Mouse (Mus musculus): ENCODE results near the gene Apol6.
A peak's percentile ranks its signal among the peaks of the same experiment; 100 is the strongest.

DNA sequence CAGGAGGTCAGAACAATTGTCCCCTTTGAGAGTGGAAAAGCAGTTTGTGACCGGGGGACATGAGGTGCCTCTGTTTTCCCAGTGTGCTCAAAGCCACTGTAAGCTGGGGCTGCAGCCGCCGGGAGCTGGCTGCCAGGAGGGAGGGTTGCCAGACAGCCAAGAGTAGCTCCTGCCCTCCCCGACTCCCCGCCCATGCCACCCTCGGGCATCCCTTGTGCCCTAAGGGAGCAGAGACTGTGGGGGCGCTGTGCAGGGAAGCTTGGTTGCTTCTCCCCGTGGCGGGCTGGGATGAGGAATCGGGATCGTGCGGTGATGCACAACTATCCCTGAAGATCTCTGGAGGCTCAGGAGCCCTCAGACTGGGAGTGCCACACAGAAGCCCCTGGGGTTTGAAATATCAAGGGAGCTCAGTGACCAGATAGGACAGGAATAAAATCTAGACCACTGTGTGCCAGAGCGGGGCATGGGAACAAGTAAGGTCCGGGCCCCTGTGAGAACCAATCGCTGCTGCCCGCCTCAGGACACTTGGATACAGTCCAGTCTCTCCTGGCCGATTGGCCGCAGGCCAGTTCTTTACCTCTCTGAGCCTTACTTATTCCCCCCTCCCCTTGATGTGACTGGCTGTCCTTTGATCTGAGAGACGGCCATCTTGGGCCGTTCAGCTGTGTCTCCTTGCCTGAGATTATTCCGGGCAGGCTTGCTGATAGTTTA lies 45.5 kb upstream of the Apol6 start:
- 0 out of 2 replicates have a peak, but pooled peaks have one; percentile 7 for TF ChIP-seq CTCF (IDR thresholded peaks at IDR 0.05; ENCODE audit: borderline replicate concordance, extremely low read depth, insufficient read depth, insufficient read length)
- TF ChIP-seq POLR2A (IDR thresholded peaks at IDR 0.05; ENCODE audit: borderline replicate concordance, extremely low read depth, insufficient read depth, insufficient read length, poor library complexity, severe bottlenecking): no peak
